Comparison of ENCODE assay signal across 8 mouse cellular contexts in the genomic region with DNA sequence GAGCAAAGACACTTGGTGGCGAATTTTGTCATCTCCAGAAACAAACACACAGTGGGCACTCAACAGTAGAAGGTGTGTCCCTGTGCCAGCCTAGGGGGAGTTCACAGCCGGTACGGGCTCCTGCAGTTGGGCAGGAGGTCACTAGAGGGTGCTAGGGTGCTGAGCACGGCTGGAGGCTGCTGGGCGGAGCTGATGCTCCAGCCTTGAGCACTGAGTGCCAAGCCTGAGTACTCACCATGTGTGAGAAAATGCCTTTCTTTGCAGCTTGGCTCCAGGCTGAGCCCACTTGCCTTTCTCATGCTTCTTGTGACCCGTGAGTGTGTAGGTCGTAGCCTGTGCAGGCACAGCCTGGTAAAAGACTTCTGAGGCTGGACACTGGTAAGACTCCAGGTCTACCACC. TPM values are rescaled to one million over a fixed set of nuclear protein-coding genes. Genes with fewer than 3 reads are reported as not detected.
A peak's percentile ranks its signal among the peaks of the same experiment; 100 is the strongest.
DNase-seq lines count a peak whose midpoint lies in the region; ATAC-seq lines count a peak whose summit lies in the region.

No protein-coding gene starts in this region.

- ATAC-seq in activated CD4-positive, CD25-positive, alpha-beta regulatory T cell, adult 4 months: peak; percentile 98
- ATAC-seq in intestine, embryonic 15.5 days: peak; percentile 73

- intact Hi-C loops in gastrocnemius, postnatal 36 days (cut with DNase I): loop anchor here (1.0 to 10.0 kb wide), 3 partner anchors 66 to 239 kb away; a partner anchor contains a TSS
- intact Hi-C loops in left cerebral cortex, postnatal 25 days (cut with DNase I): loop anchor here (1.0 kb wide), 2 partner anchors 66 to 240 kb away; no protein-coding TSS in a partner anchor

- no peak overlapping the region for H3K4me3 ChIP-seq in intestine, embryonic 15.5 days (replicated peaks)

- no peak overlapping the region for H3K9ac ChIP-seq in intestine, embryonic 15.5 days

- H3K9me3 ChIP-seq in intestine, embryonic 15.5 days: no peaks in the 10 kb centered on the region

- WGBS in intestine, embryonic 15.5 days: 0% methylated on average over 7 of the region's 7 CpGs

- H3K27me3 ChIP-seq in intestine, embryonic 15.5 days (replicated peaks): no peaks in the 10 kb centered on the region

- no peaks in the 10 kb centered on the region for H3K36me3 ChIP-seq in intestine, embryonic 15.5 days

- peak overlapping the region; percentile 48 for H3K4me2 ChIP-seq in intestine, embryonic 15.5 days (replicated peaks)

- H3K4me1 ChIP-seq in intestine, embryonic 15.5 days (replicated peaks): peaks cover 21% of the 10 kb centered on the region

- peak overlapping the region; percentile 92 for H3K27ac ChIP-seq in intestine, embryonic 15.5 days

- peak; percentile 88 for DNase-seq in embryo, embryonic 10.5 days (ENCODE audit: low spot score)
- peak; percentile 77 to 83 for DNase-seq in gastrocnemius, postnatal 36 days
- DNase-seq in left cerebral cortex, postnatal 25 days (ENCODE audit: low spot score in 2 of 2): peak; percentile 84 to 91
- peak; percentile 88 for DNase-seq in mesoderm, embryonic 11.5 days (ENCODE audit: low read depth, low spot score)
- DNase-seq in right cerebral cortex, postnatal 36 days (ENCODE audit: low spot score in 2 of 2): peak; percentile 72 to 75
- peak; percentile 85 for DNase-seq in yolk sac, embryonic 10.5 days (ENCODE audit: low spot score)

RNA-seq across cellular contexts. Expression of a gene that starts 14.6 kb away (rescaled TPM):
- polyA plus RNA-seq in activated CD4-positive, CD25-positive, alpha-beta regulatory T cell, adult 4 months (2017; shearing (Covaris generic)): 1 to 10 TPM; 2.3 to 2.9 TPM
- 1 to 10 TPM; 2.5 to 3.1 TPM for total RNA-seq in gastrocnemius, postnatal 36 days (2021)
- polyA plus RNA-seq in intestine, embryonic 15.5 days (2015; fragmentation: Nextera tagmentation; extraction: Ambion mirVana): 20.3 and 21.4 TPM in 2 replicates
- total RNA-seq in left cerebral cortex, postnatal 25 days (2021): 10 to 100 TPM; 10.5 to 11.9 TPM

RNA-seq across cellular contexts. Expression of a gene that starts 20.6 kb away (rescaled TPM):
- polyA plus RNA-seq in activated CD4-positive, CD25-positive, alpha-beta regulatory T cell, adult 4 months (2017; shearing (Covaris generic)): under 1 TPM; 0.42 to 0.46 TPM
- total RNA-seq in gastrocnemius, postnatal 36 days (2021): under 1 TPM; 0.10 to 0.38 TPM
- 0.10 and 0.29 TPM in 2 replicates for polyA plus RNA-seq in intestine, embryonic 15.5 days (2015; fragmentation: Nextera tagmentation; extraction: Ambion mirVana)
- 100 to 1,000 TPM; 161 to 176 TPM for total RNA-seq in left cerebral cortex, postnatal 25 days (2021)

RNA-seq across cellular contexts. Expression of a gene that starts 20.9 kb away (rescaled TPM):
- 1 to 10 TPM; 1.2 to 1.8 TPM for polyA plus RNA-seq in activated CD4-positive, CD25-positive, alpha-beta regulatory T cell, adult 4 months (2017; shearing (Covaris generic))
- 1 to 10 TPM; 2.5 to 3.6 TPM for total RNA-seq in gastrocnemius, postnatal 36 days (2021)
- polyA plus RNA-seq in intestine, embryonic 15.5 days (2015; fragmentation: Nextera tagmentation; extraction: Ambion mirVana): 4.4 TPM in 2 replicates
- total RNA-seq in left cerebral cortex, postnatal 25 days (2021): 1 to 10 TPM; 5.5 to 6.4 TPM

Comparison
In these comparisons a context has a peak if more than half of its experiments do, and no peak if none do; other contexts are left out.
1. RNA of a gene that starts 20.6 kb away (total RNA-seq): 161 to 176 TPM in left cerebral cortex, postnatal 25 days; 0.10 to 0.38 TPM in gastrocnemius, postnatal 36 days; every median in the first group is over 100 times any median in the second.
2. Peak in every context shown above with its lines, with median percentiles within 50 percentile points of each other: DNase-seq.